ENCODE assay signal across 10 mouse cellular contexts in the genomic region with DNA sequence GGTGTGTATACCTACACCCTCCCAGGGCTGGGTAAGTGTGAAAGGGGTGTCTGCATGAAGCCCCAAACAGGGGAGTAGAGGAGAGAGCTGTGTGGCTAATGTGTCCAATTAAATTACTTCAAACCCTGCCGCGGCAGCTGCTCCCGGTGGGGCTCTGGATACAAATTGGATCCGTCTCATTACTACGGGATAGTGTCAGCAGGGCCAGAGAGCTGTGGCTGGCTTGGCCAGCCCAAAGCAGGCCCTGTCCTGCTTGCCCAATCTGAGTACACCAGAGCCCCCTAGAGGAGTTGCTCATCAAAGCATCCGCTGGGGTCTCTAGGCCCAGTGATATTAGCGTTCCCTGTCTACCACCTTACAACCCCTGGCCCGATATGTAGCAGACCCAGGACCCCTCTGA. TPM values are rescaled to one million over a fixed set of nuclear protein-coding genes. Genes with fewer than 3 reads are reported as not detected.
A peak's percentile ranks its signal among the peaks of the same experiment; 100 is the strongest.
DNase-seq lines count a peak whose midpoint lies in the region; ATAC-seq and TF ChIP-seq lines count a peak whose summit lies in the region.
"Had no signal": no experiment of that assay in that cellular context is flagged by ENCODE, and none has a peak within 500 bp of the region (broad histone marks: within the 10 kb centered on the region; RNA-seq: fewer than 3 reads in every experiment).

No protein-coding gene starts in this region.

- WGBS in kidney, postnatal 0 days: 21% methylated on average over 8 of the region's 8 CpGs
- 14% methylated on average over 8 of the region's 8 CpGs for WGBS in forebrain, embryonic 15.5 days
- WGBS in midbrain, embryonic 15.5 days: 12% methylated on average over 8 of the region's 8 CpGs

- no peak overlapping the region for H3K4me3 ChIP-seq in kidney, postnatal 0 days (replicated peaks; ENCODE audit: low read depth, low read length)
- no peak overlapping the region for H3K4me3 ChIP-seq in forebrain, embryonic 15.5 days
- H3K4me3 ChIP-seq in midbrain, embryonic 15.5 days: no peak overlapping the region
- H3K4me3 ChIP-seq: erythroblast, embryonic 14.5 days; stomach, embryonic 15.5 days had no signal

- H3K4me2 ChIP-seq in kidney, postnatal 0 days (ENCODE audit: low read length): no peak overlapping the region
- H3K4me2 ChIP-seq in forebrain, embryonic 15.5 days (replicated peaks): no peak overlapping the region
- H3K4me2 ChIP-seq in midbrain, embryonic 15.5 days: no peak overlapping the region; the same call in 1 of the 2 replicates
- H3K4me2 ChIP-seq: stomach, embryonic 15.5 days had no signal

- peaks cover 4% of the 10 kb centered on the region; the same call in 1 of the 2 replicates for H3K27me3 ChIP-seq in kidney, postnatal 0 days (ENCODE audit: insufficient read depth, low read length)
- H3K27me3 ChIP-seq in forebrain, embryonic 15.5 days: no peaks in the 10 kb centered on the region
- no peaks in the 10 kb centered on the region for H3K27me3 ChIP-seq in midbrain, embryonic 15.5 days (replicated peaks)

- H3K9me3 ChIP-seq in kidney, postnatal 0 days (replicated peaks; ENCODE audit: low read length): no peaks in the 10 kb centered on the region
- no peaks in the 10 kb centered on the region for H3K9me3 ChIP-seq in forebrain, embryonic 15.5 days
- H3K9me3 ChIP-seq in midbrain, embryonic 15.5 days: no peaks in the 10 kb centered on the region
- H3K9me3 ChIP-seq: stomach, embryonic 15.5 days had no signal

- TF ChIP-seq CTCF in kidney, postnatal 0 days (IDR thresholded peaks at IDR 0.05; ENCODE audit: low read depth): peak; percentile 42; the same call in 1 of the 2 replicates

- no peaks in the 10 kb centered on the region for H3K4me1 ChIP-seq in kidney, postnatal 0 days (replicated peaks; ENCODE audit: insufficient read depth, low read length)
- H3K4me1 ChIP-seq in forebrain, embryonic 15.5 days: peaks cover 49% of the 10 kb centered on the region
- peaks cover 46% of the 10 kb centered on the region for H3K4me1 ChIP-seq in midbrain, embryonic 15.5 days

- no peaks in the 10 kb centered on the region for H3K36me3 ChIP-seq in kidney, postnatal 0 days (ENCODE audit: insufficient read depth, low read length)
- no peaks in the 10 kb centered on the region for H3K36me3 ChIP-seq in forebrain, embryonic 15.5 days
- H3K36me3 ChIP-seq in midbrain, embryonic 15.5 days (replicated peaks): no peaks in the 10 kb centered on the region
- H3K36me3 ChIP-seq: stomach, embryonic 15.5 days had no signal

- H3K9ac ChIP-seq in kidney, postnatal 0 days (ENCODE audit: low read depth, low read length): no peak overlapping the region
- no peak overlapping the region for H3K9ac ChIP-seq in forebrain, embryonic 15.5 days (replicated peaks)
- H3K9ac ChIP-seq in midbrain, embryonic 15.5 days: no peak overlapping the region
- H3K9ac ChIP-seq: stomach, embryonic 15.5 days had no signal

- no peak overlapping the region for H3K27ac ChIP-seq in kidney, postnatal 0 days
- H3K27ac ChIP-seq in forebrain, embryonic 15.5 days (replicated peaks): peak overlapping the region; percentile 47
- H3K27ac ChIP-seq in midbrain, embryonic 15.5 days: peak overlapping the region; percentile 22
- H3K27ac ChIP-seq: stomach, embryonic 15.5 days had no signal

- 0 out of 2 replicates have a peak, but pooled peaks have one; percentile 34 for ATAC-seq in kidney, postnatal 0 days (replicated peaks; ENCODE audit: low FRiP score, low read depth)
- peak; percentile 39 for ATAC-seq in forebrain, embryonic 15.5 days (replicated peaks)
- peak; percentile 51 for ATAC-seq in midbrain, embryonic 15.5 days (replicated peaks)

- peak; percentile 38 for DNase-seq in kidney, postnatal 0 days (ENCODE audit: low spot score)
- no peak for DNase-seq in kidney, adult 11 months
- DNase-seq in brain, adult 2 months (ENCODE audit: low read depth, low spot score): peak; percentile 60
- DNase-seq in testis, postnatal 14 days (ENCODE audit: low spot score): no peak
- no peak for DNase-seq in right cerebral cortex, postnatal 25 days
- no peak for DNase-seq in thymus, postnatal 36 days

RNA-seq across cellular contexts. Expression of a gene that starts 6.3 kb away (rescaled TPM):
- 1.2 and 1.7 TPM in 2 replicates for polyA plus RNA-seq in kidney, postnatal 0 days (2015; fragmentation: Nextera tagmentation; extraction: Ambion mirVana)
- polyA plus RNA-seq in forebrain, embryonic 15.5 days (2015; fragmentation: Nextera tagmentation; extraction: Ambion mirVana): 8.9 and 10.3 TPM in 2 replicates
- polyA plus RNA-seq in midbrain, embryonic 15.5 days (2015; fragmentation: Nextera tagmentation; extraction: Ambion mirVana): 19.6 and 21.0 TPM in 2 replicates
- polyA plus RNA-seq: erythroblast, embryonic 14.5 days had no signal

Comparison
In these comparisons a context has a peak if more than half of its experiments do, and no peak if none do; other contexts are left out.
1. DNase-seq: peak in kidney, postnatal 0 days (single experiment) and brain, adult 2 months (single experiment); none in kidney, adult 11 months (single experiment), testis, postnatal 14 days (single experiment), right cerebral cortex, postnatal 25 days (single experiment) and thymus, postnatal 36 days (0 of 2).
2. Peak in every context shown above with its lines, with median percentiles within 50 percentile points of each other: ATAC-seq.